Comparison of ENCODE assay signal across 8 mouse cellular contexts in genomic region chr9:74186748-74187400, GRCm38 (mm10).
DNase-seq lines count a peak whose midpoint lies in the region; ATAC-seq lines count a peak whose summit lies in the region.

No protein-coding gene starts in this region.

- ATAC-seq in heart, embryonic 16.5 days (replicated peaks; ENCODE audit: extremely low read depth, insufficient read depth, low FRiP score): no peak
- ATAC-seq in embryonic facial prominence, embryonic 14.5 days (ENCODE audit: low read depth): peak; percentile 37; the same call in 1 of the 2 replicates
- ATAC-seq in neural tube, embryonic 12.5 days (ENCODE audit: low FRiP score, low read depth): peak; percentile 96

- no peak overlapping the region for H3K9ac ChIP-seq in heart, embryonic 16.5 days (ENCODE audit: low read length)
- H3K9ac ChIP-seq in embryonic facial prominence, embryonic 14.5 days (ENCODE audit: low read depth, low read length): no peak overlapping the region
- no peak overlapping the region for H3K9ac ChIP-seq in neural tube, embryonic 12.5 days

- H3K4me1 ChIP-seq in heart, embryonic 16.5 days (ENCODE audit: control insufficient read depth, insufficient read depth, low read length): no peaks in the 10 kb centered on the region
- H3K4me1 ChIP-seq in embryonic facial prominence, embryonic 14.5 days (ENCODE audit: control insufficient read depth, insufficient read depth, low read length): peaks cover 3% of the 10 kb centered on the region; the same call in 1 of the 2 replicates
- H3K4me1 ChIP-seq in neural tube, embryonic 12.5 days: peaks cover 13% of the 10 kb centered on the region

- no peak for DNase-seq in heart, adult 11 months
- peak; percentile 56 for DNase-seq in embryonic facial prominence, embryonic 14.5 days (ENCODE audit: low spot score)
- peak; percentile 60 for DNase-seq in hindlimb bud, embryonic 11.5 days (ENCODE audit: extremely low spot score, low read depth, low spot score)
- no peak for DNase-seq in thymus, postnatal 0 days (ENCODE audit: low spot score)
- no peak for DNase-seq in left cerebral cortex, postnatal 25 days (ENCODE audit: low spot score in 2 of 2)
- no peak for DNase-seq in T-cell, adult 2 months (ENCODE audit: low spot score)

- WGBS in heart, embryonic 16.5 days: 45% methylated on average over 16 of the region's 16 CpGs
- WGBS in embryonic facial prominence, embryonic 14.5 days: 22% methylated on average over 16 of the region's 16 CpGs
- WGBS in neural tube, embryonic 12.5 days: 7% methylated on average over 16 of the region's 16 CpGs

- H3K4me3 ChIP-seq in heart, embryonic 16.5 days (ENCODE audit: low read length): no peak overlapping the region
- no peak overlapping the region for H3K4me3 ChIP-seq in embryonic facial prominence, embryonic 14.5 days (ENCODE audit: low read depth, low read length)
- no peak overlapping the region for H3K4me3 ChIP-seq in neural tube, embryonic 12.5 days

- no peaks in the 10 kb centered on the region for H3K36me3 ChIP-seq in heart, embryonic 16.5 days (ENCODE audit: control insufficient read depth, insufficient read depth)
- no peaks in the 10 kb centered on the region for H3K36me3 ChIP-seq in embryonic facial prominence, embryonic 14.5 days (ENCODE audit: control insufficient read depth, insufficient read depth, low read length)
- no peaks in the 10 kb centered on the region for H3K36me3 ChIP-seq in neural tube, embryonic 12.5 days

- intact Hi-C loops in left cerebral cortex, postnatal 25 days (cut with DNase I): no loop called here

- H3K27me3 ChIP-seq in heart, embryonic 16.5 days (ENCODE audit: control insufficient read depth, insufficient read depth, low read length): no peaks in the 10 kb centered on the region
- no peaks in the 10 kb centered on the region for H3K27me3 ChIP-seq in embryonic facial prominence, embryonic 14.5 days (replicated peaks; ENCODE audit: control insufficient read depth, insufficient read depth, low read length)
- peaks cover 68% of the 10 kb centered on the region for H3K27me3 ChIP-seq in neural tube, embryonic 12.5 days (replicated peaks)

- H3K4me2 ChIP-seq in heart, embryonic 16.5 days (ENCODE audit: low read depth, low read length): peak overlapping the region; percentile 29
- H3K4me2 ChIP-seq in embryonic facial prominence, embryonic 14.5 days (ENCODE audit: low read depth, low read length): peak overlapping the region; percentile 36
- peak overlapping the region; percentile 37 for H3K4me2 ChIP-seq in neural tube, embryonic 12.5 days (replicated peaks)

- no peak overlapping the region for H3K27ac ChIP-seq in heart, embryonic 16.5 days (ENCODE audit: low read length)
- H3K27ac ChIP-seq in embryonic facial prominence, embryonic 14.5 days (replicated peaks; ENCODE audit: low read depth, low read length): no peak overlapping the region
- no peak overlapping the region for H3K27ac ChIP-seq in neural tube, embryonic 12.5 days

- H3K9me3 ChIP-seq in heart, embryonic 16.5 days (replicated peaks; ENCODE audit: control insufficient read depth, low read length): no peaks in the 10 kb centered on the region
- H3K9me3 ChIP-seq in embryonic facial prominence, embryonic 14.5 days (ENCODE audit: control insufficient read depth, low read length): no peaks in the 10 kb centered on the region
- H3K9me3 ChIP-seq in neural tube, embryonic 12.5 days: no peaks in the 10 kb centered on the region

Comparison
In these comparisons a context has a peak if more than half of its experiments do, and no peak if none do; other contexts are left out.
1. DNase-seq: peak in embryonic facial prominence, embryonic 14.5 days (single experiment) and hindlimb bud, embryonic 11.5 days (single experiment); none in heart, adult 11 months (single experiment), thymus, postnatal 0 days (single experiment), left cerebral cortex, postnatal 25 days (0 of 2) and T-cell, adult 2 months (single experiment).
2. Peak in every context shown above with its lines, with median percentiles within 50 percentile points of each other: H3K4me2 ChIP-seq.